Mouse (Mus musculus): ENCODE measurements around the gene Lrrc8c. TPM values are rescaled to one million over a fixed set of nuclear protein-coding genes. Genes with fewer than 3 reads are reported as not detected.

Lrrc8c gene
- polyA plus RNA-seq, 1 experiment from 2014 or later = 10.4 TPM

DNA sequence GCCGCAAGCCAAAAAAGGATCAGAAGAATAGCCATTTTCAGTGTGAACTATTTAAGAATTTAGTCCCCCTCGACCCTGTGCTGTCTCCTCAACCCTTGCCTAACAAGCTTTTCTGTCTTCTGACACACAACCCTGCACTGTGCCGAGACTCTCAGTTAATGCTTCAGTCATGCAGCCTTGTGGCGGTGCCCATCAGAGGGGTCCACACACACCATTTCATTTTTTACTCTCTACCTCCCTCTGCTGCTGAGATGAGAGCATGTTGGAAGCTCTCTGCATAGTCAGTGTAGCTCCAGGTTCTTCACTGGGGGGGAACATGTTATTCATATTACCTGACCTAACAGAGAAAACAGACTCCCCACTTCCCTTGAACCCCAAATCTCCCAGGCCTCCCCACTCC, 27.8 kb upstream of the Lrrc8c start:
- Histone ChIP-seq H3K27ac (ENCODE audit: low read length) (no peak overlapping the region), H3K9me3 (replicated peaks; ENCODE audit: control insufficient read depth, low read length, poor library complexity, severe bottlenecking) (no peaks in the 10 kb centered on the region), H3K4me1 (ENCODE audit: control insufficient read depth, insufficient read depth, low read length) (peaks cover 23% of the 10 kb centered on the region), H3K36me3 (ENCODE audit: control insufficient read depth, insufficient read depth, low read length) (no peaks in the 10 kb centered on the region; the same call in none of the 2 replicates), H3K9ac (ENCODE audit: low read depth, low read length) (no peak overlapping the region), H3K4me3 (ENCODE audit: low read depth, low read length) (no peak overlapping the region), H3K27me3 (ENCODE audit: control insufficient read depth, insufficient read depth, low read depth, low read length) (no peaks in the 10 kb centered on the region), H3K4me2 (ENCODE audit: low read length) (no peak overlapping the region)
- 46% methylated on average over 4 of the region's 4 CpGs for WGBS
- ATAC-seq = peak; percentile 46

- H3K4me2 ChIP-seq (ENCODE audit: low read length) = no peak overlapping the region
- H3K9me3 ChIP-seq (replicated peaks; ENCODE audit: control insufficient read depth, low read length, poor library complexity, severe bottlenecking) = no peaks in the 10 kb centered on the region
- H3K36me3 ChIP-seq (ENCODE audit: control insufficient read depth, insufficient read depth, low read length) = no peaks in the 10 kb centered on the region; the same call in 1 of the 2 replicates
- ATAC-seq = peak; percentile 36
- no peak overlapping the region for H3K9ac ChIP-seq (ENCODE audit: low read depth, low read length)
- 0 out of 2 replicates have a peak overlapping the region, but pooled peaks have one; percentile 15 for H3K27ac ChIP-seq (ENCODE audit: low read length)
- H3K4me1 ChIP-seq (ENCODE audit: control insufficient read depth, insufficient read depth, low read length) = peaks cover 23% of the 10 kb centered on the region
- WGBS = 13% methylated on average over 10 of the region's 10 CpGs
- no peaks in the 10 kb centered on the region for H3K27me3 ChIP-seq (ENCODE audit: control insufficient read depth, insufficient read depth, low read depth, low read length)
- H3K4me3 ChIP-seq (ENCODE audit: low read depth, low read length) = no peak overlapping the region
These were observed 26.6 kb upstream of the Lrrc8c start for GRCm38 (mm10) chr5:105492367-105493246.

DNA sequence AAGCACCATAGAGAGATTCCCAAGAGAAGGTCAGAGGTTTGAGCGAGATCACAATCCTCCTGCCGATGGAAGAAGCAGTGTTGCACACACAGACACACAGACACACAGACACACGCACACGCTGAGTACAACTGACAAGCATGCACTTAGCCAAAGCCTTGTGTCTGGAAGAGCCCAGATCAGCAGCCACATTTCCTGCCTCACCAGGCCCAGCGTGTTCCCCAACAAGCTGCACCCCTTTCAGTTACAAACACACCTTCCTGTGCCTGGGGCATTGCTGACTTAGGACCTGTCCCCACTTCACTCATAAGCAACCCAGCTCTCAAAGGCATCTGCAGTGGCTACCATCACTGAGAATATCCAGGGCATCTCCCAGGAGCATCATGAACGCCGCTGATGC, 25.8 kb upstream of the Lrrc8c start:
- no peak overlapping the region for H3K4me3 ChIP-seq (ENCODE audit: low read depth, low read length)
- no peaks in the 10 kb centered on the region for H3K9me3 ChIP-seq (replicated peaks; ENCODE audit: control insufficient read depth, low read length, poor library complexity, severe bottlenecking)
- H3K4me1 ChIP-seq (ENCODE audit: control insufficient read depth, insufficient read depth, low read length) = peaks cover 23% of the 10 kb centered on the region
- no peaks in the 10 kb centered on the region for H3K27me3 ChIP-seq (ENCODE audit: control insufficient read depth, insufficient read depth, low read depth, low read length)
- ATAC-seq = no peak
- H3K36me3 ChIP-seq (ENCODE audit: control insufficient read depth, insufficient read depth, low read length) = no peaks in the 10 kb centered on the region; the same call in 1 of the 2 replicates
- H3K4me2 ChIP-seq (ENCODE audit: low read length) = no peak overlapping the region
- H3K9ac ChIP-seq (ENCODE audit: low read depth, low read length) = no peak overlapping the region
- no peak overlapping the region for H3K27ac ChIP-seq (ENCODE audit: low read length)
- 59% methylated on average over 7 of the region's 7 CpGs for WGBS

DNA sequence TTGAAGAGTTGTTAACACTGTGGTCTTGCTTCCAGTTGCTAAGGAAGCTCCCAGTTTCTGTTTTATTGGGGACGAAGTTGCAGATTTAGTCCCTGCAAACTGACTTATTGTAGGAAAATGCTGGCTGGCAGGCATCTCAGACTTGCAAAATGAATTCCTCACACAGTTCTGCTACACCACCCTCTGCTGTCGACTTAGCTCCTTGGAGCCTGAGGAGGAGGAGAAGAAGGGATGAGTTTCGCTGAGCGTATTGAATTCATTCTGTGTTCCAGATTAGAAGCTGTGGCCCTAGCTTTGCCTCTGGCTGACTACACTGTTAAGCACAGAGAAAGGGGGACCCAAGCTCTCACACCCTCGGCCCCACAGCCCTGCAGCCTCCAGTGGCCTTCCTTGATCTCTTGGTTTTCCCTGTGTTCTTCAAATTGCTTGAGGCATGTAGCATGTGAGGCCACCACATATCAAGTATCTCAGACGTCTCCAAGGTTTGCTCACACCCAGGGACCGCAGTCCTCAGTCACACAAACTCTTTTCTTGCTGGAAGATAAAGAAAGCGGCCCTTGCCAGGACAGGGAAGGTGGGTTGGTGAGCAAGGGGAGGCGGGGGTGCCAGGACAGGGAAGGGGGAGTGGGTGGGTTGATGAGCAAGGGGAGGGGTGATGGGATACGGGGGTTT, 24.8 kb upstream of the Lrrc8c start:
- no peaks in the 10 kb centered on the region for H3K27me3 ChIP-seq (ENCODE audit: control insufficient read depth, insufficient read depth, low read depth, low read length)
- H3K27ac ChIP-seq (ENCODE audit: low read length) = no peak overlapping the region
- H3K9me3 ChIP-seq (replicated peaks; ENCODE audit: control insufficient read depth, low read length, poor library complexity, severe bottlenecking) = no peaks in the 10 kb centered on the region
- H3K4me2 ChIP-seq (ENCODE audit: low read length) = no peak overlapping the region
- ATAC-seq = no peak
- 21% methylated on average over 10 of the region's 10 CpGs for WGBS
- peaks cover 23% of the 10 kb centered on the region for H3K4me1 ChIP-seq (ENCODE audit: control insufficient read depth, insufficient read depth, low read length)
- no peak overlapping the region for H3K4me3 ChIP-seq (ENCODE audit: low read depth, low read length)
- no peaks in the 10 kb centered on the region for H3K36me3 ChIP-seq (ENCODE audit: control insufficient read depth, insufficient read depth, low read length)
- H3K9ac ChIP-seq (ENCODE audit: low read depth, low read length) = no peak overlapping the region

- 5% methylated on average over 23 of the region's 24 CpGs for WGBS
- Histone ChIP-seq H3K9me3 (replicated peaks; ENCODE audit: control insufficient read depth, low read length, poor library complexity, severe bottlenecking) (no peaks in the 10 kb centered on the region), H3K4me3 (ENCODE audit: low read depth, low read length) (peak overlapping the region; percentile 9; the same call in 1 of the 2 replicates), H3K4me1 (ENCODE audit: control insufficient read depth, insufficient read depth, low read length) (peaks cover 29% of the 10 kb centered on the region), H3K9ac (ENCODE audit: low read depth, low read length) (no peak overlapping the region; the same call in 1 of the 2 replicates), H3K27me3 (ENCODE audit: control insufficient read depth, insufficient read depth, low read depth, low read length) (no peaks in the 10 kb centered on the region), H3K36me3 (ENCODE audit: control insufficient read depth, insufficient read depth, low read length) (no peaks in the 10 kb centered on the region), H3K4me2 (ENCODE audit: low read length) (peak overlapping the region; percentile 53), H3K27ac (ENCODE audit: low read length) (no peak overlapping the region)
- peak; percentile 57 for ATAC-seq
These were observed 24.0 kb upstream of the Lrrc8c start for GRCm38 (mm10) chr5:105494918-105495901.

DNA sequence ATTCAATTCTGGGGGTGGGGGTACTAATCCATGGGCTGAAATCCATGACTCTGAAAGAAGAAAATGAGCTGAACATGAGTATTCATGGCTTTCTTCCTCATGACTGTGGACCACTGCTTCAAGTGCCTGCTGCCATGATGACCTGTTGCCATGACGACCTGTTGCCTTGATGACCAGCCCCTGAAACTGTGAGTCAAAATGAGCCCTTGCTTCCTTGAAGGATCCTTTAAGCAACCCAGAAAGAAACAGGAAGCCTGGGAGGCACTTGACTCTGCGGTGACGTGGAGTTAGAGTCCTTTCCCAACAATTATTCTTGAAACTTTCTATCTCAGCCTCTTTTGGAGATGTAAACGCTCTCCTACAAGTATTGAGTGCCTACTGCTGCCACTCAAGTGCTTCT, 23.1 kb upstream of the Lrrc8c start:
- H3K27me3 ChIP-seq (ENCODE audit: control insufficient read depth, insufficient read depth, low read depth, low read length) = no peaks in the 10 kb centered on the region
- H3K4me2 ChIP-seq (ENCODE audit: low read length) = no peak overlapping the region
- no peak overlapping the region for H3K4me3 ChIP-seq (ENCODE audit: low read depth, low read length)
- no peaks in the 10 kb centered on the region for H3K9me3 ChIP-seq (replicated peaks; ENCODE audit: control insufficient read depth, low read length, poor library complexity, severe bottlenecking)
- 78% methylated on average over 4 of the region's 4 CpGs for WGBS
- H3K9ac ChIP-seq (ENCODE audit: low read depth, low read length) = no peak overlapping the region
- H3K4me1 ChIP-seq (ENCODE audit: control insufficient read depth, insufficient read depth, low read length) = peaks cover 35% of the 10 kb centered on the region
- ATAC-seq = no peak
- no peak overlapping the region for H3K27ac ChIP-seq (ENCODE audit: low read length)
- no peaks in the 10 kb centered on the region for H3K36me3 ChIP-seq (ENCODE audit: control insufficient read depth, insufficient read depth, low read length)

GRCm38 (mm10) chr5:105496586-105496985, 22.6 kb upstream of the Lrrc8c start:
- 80% methylated on average over 7 of the region's 7 CpGs for whole genome bisulfite sequencing
- Histone ChIP-seq H3K9ac (ENCODE audit: low read depth, low read length) (no peak overlapping the region), H3K27me3 (ENCODE audit: control insufficient read depth, insufficient read depth, low read depth, low read length) (no peaks in the 10 kb centered on the region), H3K27ac (ENCODE audit: low read length) (no peak overlapping the region), H3K9me3 (replicated peaks; ENCODE audit: control insufficient read depth, low read length, poor library complexity, severe bottlenecking) (no peaks in the 10 kb centered on the region), H3K4me3 (ENCODE audit: low read depth, low read length) (no peak overlapping the region), H3K36me3 (ENCODE audit: control insufficient read depth, insufficient read depth, low read length) (no peaks in the 10 kb centered on the region), H3K4me2 (ENCODE audit: low read length) (no peak overlapping the region), H3K4me1 (ENCODE audit: control insufficient read depth, insufficient read depth, low read length) (peaks cover 35% of the 10 kb centered on the region)
- ATAC-seq = no peak

GRCm38 (mm10) chr5:105498429-105499000, 20.7 kb upstream of the Lrrc8c start:
- Histone ChIP-seq H3K36me3 (ENCODE audit: control insufficient read depth, insufficient read depth, low read length) (no peaks in the 10 kb centered on the region), H3K9me3 (replicated peaks; ENCODE audit: control insufficient read depth, low read length, poor library complexity, severe bottlenecking) (no peaks in the 10 kb centered on the region), H3K27me3 (ENCODE audit: control insufficient read depth, insufficient read depth, low read depth, low read length) (no peaks in the 10 kb centered on the region), H3K27ac (ENCODE audit: low read length) (no peak overlapping the region), H3K9ac (ENCODE audit: low read depth, low read length) (no peak overlapping the region), H3K4me2 (ENCODE audit: low read length) (no peak overlapping the region), H3K4me3 (ENCODE audit: low read depth, low read length) (no peak overlapping the region), H3K4me1 (ENCODE audit: control insufficient read depth, insufficient read depth, low read length) (peaks cover 30% of the 10 kb centered on the region)
- 39% methylated on average over 4 of the region's 4 CpGs for WGBS
- ATAC-seq = no peak

Measured in midbrain, embryonic 16.5 days (tissue).